Mouse (Mus musculus): Measurements from ENCODE around the gene Nup85.

- no peak for TF ChIP-seq CTCF (conservative IDR thresholded peaks at IDR 0.05; ENCODE audit: low read length)
- TF ChIP-seq POU5F1 (IDR thresholded peaks at IDR 0.05; ENCODE audit: borderline replicate concordance, low read length), result no peak
These were observed 55.7 kb downstream of the Nup85 start for GRCm38 (mm10) chr11:115619949-115620348.
